In genomic region chr5:140009083-140009655, GRCm38 (mm10) we compare ENCODE assay signal across 15 mouse cellular contexts.
"Had no signal": no experiment of that assay in that cellular context is flagged by ENCODE, and none has a peak within 500 bp of the region (broad histone marks: within the 10 kb centered on the region; RNA-seq: fewer than 3 reads in every experiment).

No protein-coding gene starts in this region.

- H3K9ac ChIP-seq: liver, embryonic 15.5 days; lung, embryonic 14.5 days; midbrain, embryonic 13.5 days; midbrain, embryonic 15.5 days; neural tube, embryonic 12.5 days; stomach, embryonic 15.5 days had no signal

- H3K4me2 ChIP-seq: liver, embryonic 15.5 days; lung, embryonic 14.5 days; midbrain, embryonic 13.5 days; midbrain, embryonic 15.5 days; neural tube, embryonic 12.5 days; stomach, embryonic 15.5 days had no signal

- H3K9me3 ChIP-seq: liver, embryonic 15.5 days; midbrain, embryonic 10.5 days; midbrain, embryonic 13.5 days; midbrain, embryonic 15.5 days; neural tube, embryonic 12.5 days; stomach, embryonic 15.5 days had no signal

- DNase-seq: lung, adult 18-20 months; lung, embryonic 14.5 days; lung, postnatal 10 days; lung, postnatal 4 days; right cerebral cortex, postnatal 14 days; thymus, adult 2 months; thymus, postnatal 25 days; thymus, postnatal 4 days had no signal

- H3K36me3 ChIP-seq: liver, embryonic 15.5 days; midbrain, embryonic 13.5 days; midbrain, embryonic 15.5 days; stomach, embryonic 15.5 days had no signal

- H3K4me3 ChIP-seq: liver, embryonic 15.5 days; midbrain, embryonic 10.5 days; midbrain, embryonic 13.5 days; midbrain, embryonic 15.5 days; neural tube, embryonic 12.5 days; stomach, embryonic 15.5 days had no signal

- H3K27ac ChIP-seq: liver, embryonic 15.5 days; midbrain, embryonic 10.5 days; midbrain, embryonic 13.5 days; midbrain, embryonic 15.5 days; neural tube, embryonic 12.5 days; stomach, embryonic 15.5 days; stomach, postnatal 0 days had no signal

- H3K27me3 ChIP-seq: liver, embryonic 15.5 days; neural tube, embryonic 12.5 days; stomach, embryonic 15.5 days had no signal
